Mouse (Mus musculus): Measurements from ENCODE around the gene Tcp11l2.

The Tcp11l2 gene

GRCm38 (mm10) chr10:84576395-84577070 is at the start of gene Tcp11l2:
Gene Tcp11l2 (plus strand): TSS chr10:84576626.
- peak; percentile 89 for DNase-seq (ENCODE audit: low read depth, low spot score)

- DNase-seq (ENCODE audit: low read depth, low spot score), result no peak
Measured at GRCm38 (mm10) chr10:84527070-84527469, 49.4 kb upstream of the Tcp11l2 start.

- DNase-seq (ENCODE audit: low read depth, low spot score), result no peak
Measured at GRCm38 (mm10) chr10:84527631-84528030, 48.8 kb upstream of the Tcp11l2 start.

- DNase-seq (ENCODE audit: low read depth, low spot score), result no peak
Measured at GRCm38 (mm10) chr10:84530388-84530787, 46.0 kb upstream of the Tcp11l2 start.

GRCm38 (mm10) chr10:84531576-84531975 is 44.9 kb upstream of the Tcp11l2 start:
- DNase-seq (ENCODE audit: low read depth, low spot score), result no peak

GRCm38 (mm10) chr10:84532191-84532889 is 44.1 kb upstream of the Tcp11l2 start:
- no peak for DNase-seq (ENCODE audit: low read depth, low spot score)

GRCm38 (mm10) chr10:84532911-84533882 is 43.2 kb upstream of the Tcp11l2 start:
- DNase-seq (ENCODE audit: low read depth, low spot score), result peak; percentile 42

- DNase-seq (ENCODE audit: low read depth, low spot score), result peak; percentile 58
Measured at GRCm38 (mm10) chr10:84533912-84534671, 42.3 kb upstream of the Tcp11l2 start, which contains the start of gene Ckap4. Gene Ckap4 (minus strand): TSS chr10:84534062.

- DNase-seq (ENCODE audit: low read depth, low spot score), result no peak
Measured at GRCm38 (mm10) chr10:84535458-84535857, 41.0 kb upstream of the Tcp11l2 start.

GRCm38 (mm10) chr10:84535859-84536258 is 40.6 kb upstream of the Tcp11l2 start:
- no peak for DNase-seq (ENCODE audit: low read depth, low spot score)

- no peak for DNase-seq (ENCODE audit: low read depth, low spot score)
Measured at GRCm38 (mm10) chr10:84539651-84540050, 36.8 kb upstream of the Tcp11l2 start.

- no peak for DNase-seq (ENCODE audit: low read depth, low spot score)
Measured at GRCm38 (mm10) chr10:84542802-84543658, 33.4 kb upstream of the Tcp11l2 start.

GRCm38 (mm10) chr10:84544841-84545610 is 31.4 kb upstream of the Tcp11l2 start:
- DNase-seq (ENCODE audit: low read depth, low spot score), result no peak

GRCm38 (mm10) chr10:84549146-84549919 is 27.1 kb upstream of the Tcp11l2 start:
- DNase-seq (ENCODE audit: low read depth, low spot score), result no peak

GRCm38 (mm10) chr10:84549920-84550293 is 26.5 kb upstream of the Tcp11l2 start:
- no peak for DNase-seq (ENCODE audit: low read depth, low spot score)

- DNase-seq (ENCODE audit: low read depth, low spot score), result no peak
Measured at GRCm38 (mm10) chr10:84551846-84552245, 24.6 kb upstream of the Tcp11l2 start.

- DNase-seq (ENCODE audit: low read depth, low spot score), result no peak
Measured at GRCm38 (mm10) chr10:84552477-84552876, 23.9 kb upstream of the Tcp11l2 start.

GRCm38 (mm10) chr10:84554291-84555009 is 22.0 kb upstream of the Tcp11l2 start:
- DNase-seq (ENCODE audit: low read depth, low spot score), result no peak

All from embryo, embryonic 11.5 days (tissue).